Mouse (Mus musculus): ENCODE results near the gene Tmem43.

DNA sequence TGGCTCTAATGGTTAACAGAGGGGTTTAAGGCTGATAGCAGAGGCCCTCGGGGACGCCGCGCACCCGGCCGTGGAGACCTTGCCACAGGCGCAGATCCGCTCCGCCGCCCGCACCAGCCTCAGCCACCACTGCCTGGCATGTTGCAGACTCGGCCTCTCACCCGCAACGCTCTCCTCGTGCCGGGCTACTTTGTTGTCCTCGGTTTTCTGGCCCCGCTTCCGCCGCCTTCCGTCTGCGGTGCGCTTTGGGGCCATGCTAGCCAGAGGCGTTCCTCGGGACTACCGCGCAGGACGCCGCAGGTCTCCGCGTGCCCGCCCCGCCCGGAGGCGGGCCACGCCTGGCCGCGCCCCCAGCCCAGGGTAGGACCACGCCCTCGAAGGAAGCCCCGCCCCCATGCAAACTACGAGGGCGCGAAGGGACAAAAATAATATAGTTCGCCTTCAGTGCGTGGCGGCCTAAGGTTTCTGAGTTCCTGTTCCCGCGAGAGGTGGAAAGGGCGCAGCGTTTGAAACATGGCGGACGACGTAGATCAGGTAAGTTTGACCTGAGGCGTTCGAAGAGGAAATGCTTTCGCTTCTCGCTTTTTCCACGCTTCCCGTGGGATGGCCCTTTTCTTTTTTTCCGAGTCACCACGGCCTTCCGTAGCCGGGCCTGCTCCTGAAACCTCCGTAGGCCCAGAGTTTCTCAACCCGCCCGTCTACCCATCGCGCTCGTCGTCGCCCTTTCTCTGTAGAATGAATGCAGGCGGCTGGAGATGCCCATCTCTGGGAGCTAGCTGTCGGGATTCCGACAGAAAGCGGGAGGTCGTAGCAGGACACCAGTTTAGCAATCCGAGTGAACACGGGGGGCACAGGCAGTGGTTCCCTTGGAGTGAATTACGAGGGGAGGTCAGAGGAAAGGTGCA lies 42.3 kb downstream of the Tmem43 start, which contains the start of the genes Xpc and Lsm3:
- TF ChIP-seq CTCF (IDR thresholded peaks at IDR 0.05; ENCODE audit: low read depth) (0 out of 2 replicates have a peak, but pooled peaks have one; percentile 20), EP300 (IDR thresholded peaks at IDR 0.05; ENCODE audit: low read depth) (peak; percentile 64; the same call in 1 of the 2 replicates)
